Mouse (Mus musculus) bone marrow, adult 2 months (tissue): ENCODE measurements around the gene Rph3al.

Experiments used
- CTCF ChIP-seq: fragments of 200-500 bp; IDR thresholded peaks from 2 replicates; pipeline ENCODE4 v1.5.1; 2011; ENCODE audit warnings: low read length, control low read depth; ENCODE audit not compliant: control insufficient read depth, insufficient read depth
- POLR2A ChIP-seq: fragments of 200-500 bp; IDR thresholded peaks from 2 replicates; pipeline ENCODE4 v1.6.1; 2011; ENCODE audit warnings: low read depth, mild to moderate bottlenecking, control low read depth, low read length, borderline replicate concordance; ENCODE audit not compliant: control insufficient read depth

GRCm38 (mm10) chr11:75973988-75974387 is 35.8 kb upstream of the Rph3al start:
- no peak for TF ChIP-seq POLR2A
- peak; percentile 61 for TF ChIP-seq CTCF
